Comparison of ENCODE assay signal across 10 mouse cellular contexts in the genomic region with DNA sequence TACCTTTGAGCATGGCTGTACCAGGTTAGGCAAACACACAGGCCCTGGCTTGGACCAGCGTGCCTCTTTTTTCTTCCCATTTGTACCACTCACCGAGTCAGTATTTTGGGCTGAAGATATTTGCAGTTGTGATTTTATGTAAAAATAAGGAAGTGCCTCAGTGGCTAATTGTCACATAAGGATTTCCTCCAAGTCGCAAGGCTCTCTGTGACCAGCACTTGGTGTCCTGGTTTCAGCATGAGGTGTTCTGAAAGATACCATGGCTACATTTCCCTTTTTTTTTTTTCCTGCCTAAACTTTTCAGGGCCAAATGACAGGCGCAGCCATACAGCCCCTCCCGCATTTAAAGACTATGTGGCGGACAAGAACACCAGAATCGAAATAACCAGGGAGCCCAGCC. TPM values are rescaled to one million over a fixed set of nuclear protein-coding genes. Genes with fewer than 3 reads are reported as not detected.
DNase-seq lines count a peak whose midpoint lies in the region; ATAC-seq and TF ChIP-seq lines count a peak whose summit lies in the region.
"Had no signal": no experiment of that assay in that cellular context is flagged by ENCODE, and none has a peak within 500 bp of the region (broad histone marks: within the 10 kb centered on the region; RNA-seq: fewer than 3 reads in every experiment).

No protein-coding gene starts in this region.

- 55% methylated on average over 7 of the region's 7 CpGs for WGBS in lung, embryonic 16.5 days
- 24% methylated on average over 7 of the region's 7 CpGs for WGBS in liver, embryonic 14.5 days (ENCODE audit: insufficient replicate concordance)
- WGBS in stomach, postnatal 0 days, result 49% methylated on average over 7 of the region's 7 CpGs

- peak overlapping the region; percentile 61; the same call in 1 of the 2 replicates for H3K4me3 ChIP-seq in lung, embryonic 16.5 days (ENCODE audit: low read length)
- H3K4me3 ChIP-seq in liver, embryonic 14.5 days (ENCODE audit: insufficient read depth in 1 of 2, low read depth in 2 of 2, low read length in 2 of 2), result no peak overlapping the region
- no peak overlapping the region for H3K4me3 ChIP-seq in stomach, postnatal 0 days (ENCODE audit: low read depth, low read length)

- H3K27me3 ChIP-seq in lung, embryonic 16.5 days (ENCODE audit: control insufficient read depth, insufficient read depth, low read depth, low read length), result peaks cover 2% of the 10 kb centered on the region; the same call in 1 of the 2 replicates
- H3K27me3 ChIP-seq in liver, embryonic 14.5 days (ENCODE audit: control insufficient read depth, insufficient read depth, low read length), result peaks cover 12% of the 10 kb centered on the region; the same call in 1 of the 2 replicates
- H3K27me3 ChIP-seq in stomach, postnatal 0 days (ENCODE audit: control insufficient read depth, insufficient read depth, low read length), result no peaks in the 10 kb centered on the region

- H3K9ac ChIP-seq in lung, embryonic 16.5 days (ENCODE audit: low read length), result no peak overlapping the region
- H3K9ac ChIP-seq in liver, embryonic 14.5 days (replicated peaks), result no peak overlapping the region
- no peak overlapping the region for H3K9ac ChIP-seq in stomach, postnatal 0 days (ENCODE audit: low read length)

- no peaks in the 10 kb centered on the region for H3K36me3 ChIP-seq in lung, embryonic 16.5 days (ENCODE audit: control insufficient read depth, insufficient read depth, low read length)
- H3K36me3 ChIP-seq in liver, embryonic 14.5 days (replicated peaks; ENCODE audit: control insufficient read depth, insufficient read depth, low read depth), result no peaks in the 10 kb centered on the region
- no peaks in the 10 kb centered on the region for H3K36me3 ChIP-seq in stomach, postnatal 0 days (ENCODE audit: control insufficient read depth, insufficient read depth, low read length)
- H3K36me3 ChIP-seq: G1E had no signal

- no peak overlapping the region for H3K27ac ChIP-seq in lung, embryonic 16.5 days (ENCODE audit: low read length)
- no peak overlapping the region for H3K27ac ChIP-seq in liver, embryonic 14.5 days
- peak overlapping the region; percentile 19 for H3K27ac ChIP-seq in stomach, postnatal 0 days (replicated peaks)

- no peak for TF ChIP-seq CTCF in liver, embryonic 14.5 days (IDR thresholded peaks at IDR 0.05; ENCODE audit: low read depth)
- no peak for TF ChIP-seq CTCF in stomach, postnatal 0 days (IDR thresholded peaks at IDR 0.05; ENCODE audit: low read depth)

- no peak for ATAC-seq in lung, embryonic 16.5 days (ENCODE audit: low read depth)
- peak; percentile 21 to 55; a peak in 3 of 4 replicates for ATAC-seq in hematopoietic stem cell, adult 5-6 weeks (replicated peaks in 1 of 2; ENCODE audit: insufficient read depth in 1 of 2, low FRiP score in 2 of 2, low TSS enrichment in 1 of 2, low read depth in 1 of 2, poor library complexity in 2 of 2, severe bottlenecking in 2 of 2)
- ATAC-seq in liver, embryonic 14.5 days (ENCODE audit: insufficient read depth), result no peak
- ATAC-seq in stomach, postnatal 0 days (ENCODE audit: low FRiP score, low TSS enrichment), result no peak

- H3K4me2 ChIP-seq in lung, embryonic 16.5 days (ENCODE audit: low read depth, low read length), result peak overlapping the region; percentile 94
- H3K4me2 ChIP-seq in liver, embryonic 14.5 days (ENCODE audit: low read depth), result peak overlapping the region; percentile 96
- peak overlapping the region; percentile 99 for H3K4me2 ChIP-seq in stomach, postnatal 0 days (replicated peaks; ENCODE audit: low read depth)

- DNase-seq in lung, postnatal 25 days (ENCODE audit: low spot score), result no peak
- DNase-seq in liver, embryonic 14.5 days (ENCODE audit: low read depth in 3 of 3, low spot score in 3 of 3), result no peak
- no peak for DNase-seq in stomach, postnatal 0 days (ENCODE audit: low spot score)
- no peak for DNase-seq in ovary, postnatal 10 days (ENCODE audit: low spot score)
- DNase-seq in left cerebral cortex, adult 9 months (ENCODE audit: low spot score in 2 of 2), result no peak
- DNase-seq in natural killer cell, adult 2 months (ENCODE audit: low spot score in 2 of 2), result no peak
- DNase-seq: thymus, postnatal 14 days had no signal

- H3K9me3 ChIP-seq in lung, embryonic 16.5 days (ENCODE audit: control insufficient read depth, low read length), result no peaks in the 10 kb centered on the region
- no peaks in the 10 kb centered on the region for H3K9me3 ChIP-seq in liver, embryonic 14.5 days (ENCODE audit: control insufficient read depth, low read length)
- no peaks in the 10 kb centered on the region for H3K9me3 ChIP-seq in stomach, postnatal 0 days (ENCODE audit: control insufficient read depth, low read length)
- H3K9me3 ChIP-seq: G1E had no signal

- H3K4me1 ChIP-seq in lung, embryonic 16.5 days (replicated peaks; ENCODE audit: control insufficient read depth, insufficient read depth, low read length), result 0 out of 2 replicates have a peak, but pooled peaks cover 3% of the 10 kb centered on the region
- peaks cover 0 to 7% of the 10 kb centered on the region in 2 experiments; a peak in 3 of 4 replicates for H3K4me1 ChIP-seq in liver, embryonic 14.5 days (replicated peaks; ENCODE audit: control insufficient read depth in 2 of 2, insufficient read depth in 2 of 2, low read length in 1 of 2)
- H3K4me1 ChIP-seq in stomach, postnatal 0 days (replicated peaks; ENCODE audit: control insufficient read depth, insufficient read depth), result no peaks in the 10 kb centered on the region

- TF ChIP-seq EP300 in liver, embryonic 14.5 days (IDR thresholded peaks at IDR 0.05; ENCODE audit: low read depth), result no peak
- TF ChIP-seq EP300 in stomach, postnatal 0 days (optimal IDR thresholded peaks at IDR 0.05), result no peak

RNA-seq across cellular contexts. Expression of gene Rpgrip1, which starts 9.7 kb away (rescaled TPM):
- polyA plus RNA-seq in lung, embryonic 16.5 days (2015; fragmentation: Nextera tagmentation; extraction: Ambion mirVana), result 57.8 and 59.1 TPM in 2 replicates
- total RNA-seq in hematopoietic stem cell, adult 5-6 weeks (2017), result 18.8 and 48.5 TPM in 2 replicates
- polyA plus RNA-seq in liver, embryonic 14.5 days (2012; rRNA removed), result 0.31 and 0.41 TPM in 2 replicates
- polyA plus RNA-seq in liver, embryonic 14.5 days (2014; fragmentation: Nextera tagmentation; extraction: Ambion mirVana), result 48.5 and 50.1 TPM in 2 replicates
- polyA plus RNA-seq in stomach, postnatal 0 days (2015; fragmentation: Nextera tagmentation; extraction: Ambion mirVana), result 29.4 and 29.8 TPM in 2 replicates

RNA-seq across cellular contexts. Expression of gene Hnrnpc, which starts 16.3 kb away (rescaled TPM):
- polyA plus RNA-seq in lung, embryonic 16.5 days (2015; fragmentation: Nextera tagmentation; extraction: Ambion mirVana), result 603 and 612 TPM in 2 replicates
- total RNA-seq in hematopoietic stem cell, adult 5-6 weeks (2017), result 549 and 665 TPM in 2 replicates
- polyA plus RNA-seq in liver, embryonic 14.5 days (2012; rRNA removed), result 94.9 and 161 TPM in 2 replicates
- polyA plus RNA-seq in liver, embryonic 14.5 days (2014; fragmentation: Nextera tagmentation; extraction: Ambion mirVana), result 240 and 269 TPM in 2 replicates
- polyA plus RNA-seq in stomach, postnatal 0 days (2015; fragmentation: Nextera tagmentation; extraction: Ambion mirVana), result 162 and 167 TPM in 2 replicates

Comparison
In these comparisons a context has a peak if more than half of its experiments do, and no peak if none do; other contexts are left out.
1. ATAC-seq: peak in hematopoietic stem cell, adult 5-6 weeks (2 of 2); none in lung, embryonic 16.5 days (single experiment), liver, embryonic 14.5 days (single experiment) and stomach, postnatal 0 days (single experiment).
2. Peak in every context shown above with its lines, with median percentiles within 50 percentile points of each other: H3K4me2 ChIP-seq.